Mouse (Mus musculus): ENCODE measurements around the gene Obp2b.

The Obp2b gene

GRCm38 (mm10) chr2:25776717-25777116, 39.9 kb downstream of the Obp2b start, which contains the start of gene Lcn11:
Gene Lcn11 (plus strand): TSS chr2:25777017.
- no peak for DNase-seq (ENCODE audit: low spot score in 2 of 2)

GRCm38 (mm10) chr2:25779076-25779475, 42.3 kb downstream of the Obp2b start:
- DNase-seq (ENCODE audit: low spot score in 2 of 2): no peak

DNA sequence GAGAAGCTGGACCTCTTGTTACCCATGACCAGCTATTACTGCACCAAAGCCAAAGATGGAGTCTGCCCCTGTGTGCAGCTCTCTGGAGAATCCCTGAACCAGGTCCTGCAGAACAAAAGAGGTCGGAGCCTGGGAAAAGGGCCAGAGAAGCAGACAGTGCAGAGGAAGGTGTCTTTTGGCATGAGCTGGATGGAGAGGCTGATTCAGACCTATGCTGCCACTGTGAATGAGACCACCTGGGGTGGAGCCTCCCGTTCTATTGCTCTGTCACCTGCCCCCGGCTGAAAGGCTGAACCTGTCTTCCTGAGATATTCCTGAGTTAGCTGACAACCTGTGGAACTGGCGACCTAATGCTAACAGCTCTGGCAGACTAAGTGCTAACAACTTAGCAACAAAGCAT, 44.1 kb downstream of the Obp2b start:
- no peak for DNase-seq (ENCODE audit: low spot score in 2 of 2)

DNA sequence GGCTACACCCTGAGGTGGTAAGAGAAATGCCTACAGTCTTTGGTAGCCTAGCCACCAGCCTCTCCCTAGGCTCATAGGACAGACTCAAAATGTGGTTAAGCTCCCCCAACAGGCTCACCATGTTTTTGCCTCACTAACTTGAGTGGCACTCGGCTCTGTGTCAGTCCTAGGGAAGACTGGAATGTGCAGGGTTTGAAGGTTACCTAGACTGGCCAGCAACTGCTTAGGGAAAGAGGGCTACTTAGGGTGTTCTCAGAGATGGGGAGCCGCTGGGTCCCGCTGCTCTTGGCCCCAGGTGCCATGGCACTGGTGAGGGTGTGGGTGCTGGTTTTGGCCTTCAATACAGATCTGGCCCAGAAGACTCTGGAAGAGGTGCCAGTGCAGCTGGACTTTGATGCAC, 45.1 kb downstream of the Obp2b start, which contains the start of gene Gm13539:
Gene Gm13539, plus strand, starts transcription at position 301 of the 400 bp plus-strand sequence.
- no peak for DNase-seq (ENCODE audit: low spot score in 2 of 2)

- no peak for DNase-seq (ENCODE audit: low spot score in 2 of 2)
These were observed 48.9 kb downstream of the Obp2b start for GRCm38 (mm10) chr2:25785573-25786322.

- no peak for DNase-seq (ENCODE audit: low spot score in 2 of 2)
These were observed 52.3 kb downstream of the Obp2b start for GRCm38 (mm10) chr2:25789092-25789491.
